Mouse (Mus musculus) G1E (cell line): Measurements from ENCODE around the gene Keap1. TPM values are rescaled to one million over a fixed set of nuclear protein-coding genes. Genes with fewer than 3 reads are reported as not detected.
"Not testable (repeated sequence)": the region's sequence is repeated elsewhere in the genome, so short reads cannot be mapped to it uniquely, and the experiment has no call there.

Source experiments
- ATAC-seq: 2 replicates; pipeline ENCODE4 v1.8.0; 2016; ENCODE audit warnings: mild to moderate bottlenecking; ENCODE audit not compliant: insufficient number of reproducible peaks, poor library complexity, low FRiP score, severe bottlenecking; ENCODE audit errors: extremely low read depth
- DNase-seq: peaks from one replicate; pipeline ENCODE4 v3.0.0; 2012; ENCODE audit warnings: low spot score
- H3K27me3 ChIP-seq: 2 replicates; pipeline ENCODE4 v1.6.1; 2012; ENCODE audit warnings: mild to moderate bottlenecking, low read length, inconsistent platforms; ENCODE audit not compliant: insufficient read depth
- H3K36me3 ChIP-seq: replicated peaks from 2 replicates; pipeline ENCODE3; 2012; ENCODE audit warnings: mild to moderate bottlenecking, inconsistent platforms
- H3K4me1 ChIP-seq: 2 replicates; pipeline ENCODE4 v1.6.1; 2012; ENCODE audit warnings: low read depth, low read length, inconsistent platforms, mixed read lengths; ENCODE audit not compliant: insufficient read depth
- H3K4me3 ChIP-seq: 2 replicates; pipeline ENCODE4 v1.5.1; 2012; ENCODE audit warnings: low read depth, mild to moderate bottlenecking, inconsistent platforms, low read length, moderate library complexity, mixed read lengths
- H3K9me3 ChIP-seq: replicated peaks from 2 replicates; pipeline ENCODE4 v1.6.1; 2012; ENCODE audit warnings: inconsistent platforms
- CTCF ChIP-seq: IDR thresholded peaks from 2 replicates; pipeline ENCODE4 v1.5.1; 2012; ENCODE audit warnings: low read depth, low read length, inconsistent platforms, mixed read lengths
- GATA1 ChIP-seq: IDR thresholded peaks from 2 replicates; pipeline ENCODE4 v1.6.1; 2012; ENCODE audit warnings: borderline replicate concordance, low read length, inconsistent platforms, mixed read lengths
- GATA2 ChIP-seq: IDR thresholded peaks from 2 replicates; pipeline ENCODE4 v1.6.1; 2012; ENCODE audit warnings: low read depth, low read length, inconsistent platforms, borderline replicate concordance
- POLR2AphosphoS5 ChIP-seq: IDR thresholded peaks from 2 replicates; pipeline ENCODE4 v1.6.1; 2012; ENCODE audit warnings: low read depth, low read length, inconsistent platforms; ENCODE audit not compliant: insufficient replicate concordance
- TAL1 ChIP-seq: conservative IDR thresholded peaks from 2 replicates; pipeline ENCODE4 v1.6.1; 2012; ENCODE audit warnings: low read depth, low read length, inconsistent platforms, mixed read lengths
- polyA plus RNA-seq: library from polyadenylated mRNA; stranded (reverse); fragments of >175 nt; gene quantifications from 2 replicates; pipeline ENCODE4 v1.2.3, GENCODE M21; 2012
- total RNA-seq, 2 experiments: library from RNA; stranded (forward) in 1 of 2; stranded (reverse) in 1 of 2; fragments of 200-1000 nt in 1 of 2; fragments of >200 nt in 1 of 2; fragmentation: Nextera tagmentation in 1 of 2; gene quantifications; 2 replicates each; pipeline ENCODE4 v1.2.3; 2014 to 2017

The Keap1 gene
- total and polyA plus RNA-seq, 3 experiments, result 21.3 to 73.3 (median 46.4) TPM

- Histone ChIP-seq H3K9me3 (no peaks in the 10 kb centered on the region), H3K4me1 (peaks cover 11% of the 10 kb centered on the region), H3K4me3 (no peak overlapping the region), H3K36me3 (peaks cover 9% of the 10 kb centered on the region), H3K27me3 (peaks cover 21% of the 10 kb centered on the region)
- ATAC-seq (no peak), DNase-seq (no peak)
- no peak for TF ChIP-seq TAL1
- TF ChIP-seq POLR2AphosphoS5, result no peak
- TF ChIP-seq CTCF, result no peak
- no peak for TF ChIP-seq GATA1
Measured at GRCm38 (mm10) chr9:21206848-21207247, 32.3 kb downstream of the Keap1 start.

- DNase-seq (no peak), ATAC-seq (no peak)
- H3K36me3 ChIP-seq, result peaks cover 6% of the 10 kb centered on the region
- no peaks in the 10 kb centered on the region for H3K9me3 ChIP-seq
- peaks cover 11% of the 10 kb centered on the region for H3K4me1 ChIP-seq
- TF ChIP-seq CTCF (no peak), GATA2 (no peak), POLR2AphosphoS5 (no peak), GATA1 (no peak), TAL1 (no peak)
- peaks cover 12% of the 10 kb centered on the region; the same call in 1 of the 2 replicates for H3K27me3 ChIP-seq
- no peak overlapping the region for H3K4me3 ChIP-seq
Measured at GRCm38 (mm10) chr9:21204528-21205272, 34.5 kb downstream of the Keap1 start.

GRCm38 (mm10) chr9:21204156-21204527, 35.0 kb downstream of the Keap1 start:
- Histone ChIP-seq H3K9me3 (no peaks in the 10 kb centered on the region), H3K27me3 (peaks cover 12% of the 10 kb centered on the region; the same call in 1 of the 2 replicates), H3K4me1 (peaks cover 11% of the 10 kb centered on the region), H3K36me3 (peaks cover 6% of the 10 kb centered on the region), H3K4me3 (no peak overlapping the region)
- no peak for DNase-seq
- TF ChIP-seq GATA1 (no peak), CTCF (no peak), POLR2AphosphoS5 (no peak), GATA2 (no peak), TAL1 (no peak)
- ATAC-seq, result no peak

- Histone ChIP-seq H3K36me3 (no peaks in the 10 kb centered on the region), H3K27me3 (peaks cover 21% of the 10 kb centered on the region), H3K4me3 (no peak overlapping the region), H3K9me3 (no peaks in the 10 kb centered on the region), H3K4me1 (peaks cover 17% of the 10 kb centered on the region)
- no peak for ATAC-seq
- no peak for DNase-seq
- TF ChIP-seq GATA2 (no peak), GATA1 (no peak), POLR2AphosphoS5 (no peak), TAL1 (no peak), CTCF (no peak)
Measured at GRCm38 (mm10) chr9:21198960-21199359, 40.2 kb downstream of the Keap1 start.

- no peaks in the 10 kb centered on the region for H3K9me3 ChIP-seq
- H3K36me3 ChIP-seq, result no peaks in the 10 kb centered on the region
- no peak overlapping the region for H3K4me3 ChIP-seq
- TF ChIP-seq GATA2, result no peak
- no peak for TF ChIP-seq CTCF
- TF ChIP-seq TAL1, result no peak
- TF ChIP-seq POLR2AphosphoS5, result no peak
- no peak for TF ChIP-seq GATA1
- peaks cover 17% of the 10 kb centered on the region for H3K4me1 ChIP-seq
- DNase-seq (no peak), ATAC-seq (no peak)
- H3K27me3 ChIP-seq, result peaks cover 16% of the 10 kb centered on the region
Measured at GRCm38 (mm10) chr9:21197981-21198380, 41.2 kb downstream of the Keap1 start.

GRCm38 (mm10) chr9:21196521-21197433, 42.4 kb downstream of the Keap1 start:
- no peaks in the 10 kb centered on the region for H3K9me3 ChIP-seq
- H3K4me1 ChIP-seq, result peaks cover 17% of the 10 kb centered on the region
- TF ChIP-seq CTCF (no peak), TAL1 (no peak), GATA2 (no peak), POLR2AphosphoS5 (no peak), GATA1 (no peak)
- ATAC-seq, result no peak
- no peak overlapping the region for H3K4me3 ChIP-seq
- peaks cover 19% of the 10 kb centered on the region for H3K27me3 ChIP-seq
- H3K36me3 ChIP-seq, result no peaks in the 10 kb centered on the region
- no peak for DNase-seq

GRCm38 (mm10) chr9:21195736-21196505, 43.2 kb downstream of the Keap1 start:
- not testable (repeated sequence) for DNase-seq, ATAC-seq, H3K4me3 ChIP-seq, H3K36me3 ChIP-seq, H3K9me3 ChIP-seq
- Histone ChIP-seq H3K4me1 (peaks cover 17% of the 10 kb centered on the region), H3K27me3 (peaks cover 22% of the 10 kb centered on the region)
